Mouse (Mus musculus): Measurements from ENCODE around the gene Mrfap1. TPM values are rescaled to one million over a fixed set of nuclear protein-coding genes. Genes with fewer than 3 reads are reported as not detected.
A peak's percentile ranks its signal among the peaks of the same experiment; 100 is the strongest.
"Not testable (repeated sequence)": the region's sequence is repeated elsewhere in the genome, so short reads cannot be mapped to it uniquely, and the experiment has no call there.

Mrfap1 gene
- polyA plus RNA-seq, 1 experiment from 2014 or later: 466 TPM

DNA sequence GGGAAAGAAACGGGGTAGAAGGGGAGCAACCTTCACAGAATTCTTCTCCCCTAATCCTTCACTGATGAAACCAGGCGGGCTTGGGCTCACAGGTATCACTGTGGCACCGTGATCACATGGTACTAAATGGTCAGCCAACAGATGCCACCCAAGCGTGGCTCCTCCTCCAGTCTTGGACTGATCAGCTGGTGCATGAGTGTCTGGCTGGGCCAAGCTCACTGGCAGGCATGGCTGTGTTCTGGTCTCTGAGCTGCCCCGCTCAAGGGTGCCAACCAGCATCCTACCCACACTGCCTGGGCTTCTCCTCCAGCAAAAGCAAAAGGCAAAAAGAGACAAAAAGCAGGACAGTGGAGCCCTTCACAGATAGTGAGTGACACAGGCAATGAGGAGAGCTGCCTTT is 23.2 kb upstream of the Mrfap1 start:
- no peaks in the 10 kb centered on the region for H3K4me1 ChIP-seq
- no peak overlapping the region for H3K4me3 ChIP-seq
- WGBS: 82% methylated on average over 5 of the region's 5 CpGs
- no peaks in the 10 kb centered on the region for H3K27me3 ChIP-seq (ENCODE audit: insufficient read depth, poor library complexity, severe bottlenecking)
- H3K9me3 ChIP-seq: no peaks in the 10 kb centered on the region
- H3K27ac ChIP-seq: no peak overlapping the region
- H3K36me3 ChIP-seq: peaks cover 60% of the 10 kb centered on the region
- no peak for DNase-seq (ENCODE audit: low spot score)

DNA sequence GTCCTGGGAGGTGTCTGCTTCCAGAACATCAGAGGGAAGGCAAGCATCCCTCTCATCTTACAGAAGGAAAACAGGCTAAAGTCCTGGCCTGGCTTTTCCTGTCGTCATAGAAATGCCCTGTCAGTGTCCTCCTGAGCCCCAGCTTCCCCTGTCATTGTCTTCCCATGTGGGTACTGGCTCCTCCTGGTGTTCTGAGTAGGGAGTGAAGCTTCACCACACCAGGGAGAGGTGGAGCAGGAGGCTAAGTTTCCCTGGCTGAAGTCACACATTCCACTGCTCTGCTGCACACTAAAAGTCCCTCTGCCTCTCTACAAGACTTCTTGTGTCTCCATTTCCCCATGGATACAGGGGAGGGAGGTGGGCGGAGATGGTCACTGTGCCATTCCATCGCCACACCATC is 21.2 kb upstream of the Mrfap1 start:
- Histone ChIP-seq H3K9me3 (no peaks in the 10 kb centered on the region), H3K4me3 (no peak overlapping the region), H3K36me3 (peaks cover 52% of the 10 kb centered on the region; the same call in 1 of the 2 replicates), H3K4me1 (no peaks in the 10 kb centered on the region), H3K27me3 (ENCODE audit: insufficient read depth, poor library complexity, severe bottlenecking) (no peaks in the 10 kb centered on the region), H3K27ac (no peak overlapping the region)
- 54% methylated on average over 3 of the region's 3 CpGs for WGBS
- DNase-seq (ENCODE audit: low spot score): no peak

DNA sequence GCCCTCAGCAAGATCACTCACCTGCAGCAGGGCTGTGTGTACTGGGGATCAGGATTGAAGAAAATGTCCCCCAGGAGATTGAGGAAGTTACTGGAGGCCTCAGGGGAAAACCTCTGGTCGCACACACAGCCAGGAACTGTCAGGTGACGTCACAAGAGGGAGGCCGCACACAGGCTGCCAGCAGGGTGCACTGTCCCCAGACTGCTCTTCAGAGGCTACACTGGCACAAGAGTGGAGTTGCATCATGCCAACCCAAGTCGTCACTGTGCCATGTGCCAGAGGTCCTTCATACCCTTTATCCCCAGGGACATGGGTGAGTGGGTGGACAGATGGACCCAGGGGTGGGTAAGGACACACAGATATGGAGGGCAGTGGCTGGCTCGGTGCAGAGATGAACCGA is 18.0 kb upstream of the Mrfap1 start:
- DNase-seq (ENCODE audit: low spot score): no peak
- Histone ChIP-seq H3K9me3 (no peaks in the 10 kb centered on the region), H3K4me3 (no peak overlapping the region), H3K4me1 (peaks cover 7% of the 10 kb centered on the region; the same call in 1 of the 2 replicates), H3K27ac (no peak overlapping the region), H3K36me3 (peaks cover 33% of the 10 kb centered on the region; the same call in 1 of the 2 replicates), H3K27me3 (ENCODE audit: insufficient read depth, poor library complexity, severe bottlenecking) (no peaks in the 10 kb centered on the region)
- 78% methylated on average over 6 of the region's 6 CpGs for WGBS

DNA sequence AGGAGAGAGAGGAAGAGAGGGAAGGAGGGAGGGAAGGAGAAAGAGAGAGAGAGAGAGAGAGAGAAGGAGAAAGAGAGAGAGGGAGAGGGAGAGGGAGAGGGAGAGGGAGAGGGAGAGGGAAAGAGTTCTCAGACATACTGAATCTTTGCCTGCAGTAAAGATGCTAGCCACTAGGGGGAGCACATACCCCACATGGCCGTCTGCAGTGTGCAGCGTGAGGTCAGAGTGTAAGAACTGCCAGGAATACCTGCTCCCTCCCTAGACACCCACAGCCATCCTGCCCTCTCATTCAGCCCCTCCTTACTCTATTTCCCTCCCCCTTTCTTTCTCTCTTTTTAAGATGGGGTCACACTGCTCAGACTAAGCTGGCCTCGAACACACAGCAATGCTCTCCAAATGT is 14.8 kb upstream of the Mrfap1 start:
- Histone ChIP-seq H3K4me3 (no peak overlapping the region), H3K9me3 (no peaks in the 10 kb centered on the region), H3K27ac (no peak overlapping the region), H3K27me3 (ENCODE audit: insufficient read depth, poor library complexity, severe bottlenecking) (no peaks in the 10 kb centered on the region), H3K36me3 (peaks cover 29% of the 10 kb centered on the region; the same call in 1 of the 2 replicates), H3K4me1 (peaks cover 16% of the 10 kb centered on the region)
- 24% methylated on average over 3 of the region's 3 CpGs for WGBS
- peak; percentile 83 for DNase-seq (ENCODE audit: low spot score)

DNA sequence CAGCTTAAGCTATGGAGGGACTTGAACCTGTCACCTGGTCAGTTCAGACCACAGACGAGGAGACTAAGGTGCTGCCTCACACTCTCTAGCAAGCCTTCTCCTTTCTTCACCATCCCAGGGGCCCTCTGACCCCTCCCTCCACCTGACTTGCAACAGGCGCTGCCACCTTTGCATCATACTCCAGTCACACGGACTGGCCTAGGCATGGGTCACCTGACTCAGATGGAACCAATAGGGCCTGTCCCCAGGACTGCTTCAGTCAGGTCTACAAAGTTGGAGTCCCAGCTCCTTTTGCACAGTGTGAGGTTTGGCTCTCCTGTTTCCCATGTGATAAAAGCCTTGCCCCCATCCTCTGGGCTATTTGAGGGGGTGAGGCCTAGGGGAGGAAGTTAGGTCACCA is 14.1 kb upstream of the Mrfap1 start:
- DNase-seq (ENCODE audit: low spot score): no peak
- Histone ChIP-seq H3K9me3 (no peaks in the 10 kb centered on the region), H3K27me3 (ENCODE audit: insufficient read depth, poor library complexity, severe bottlenecking) (no peaks in the 10 kb centered on the region), H3K27ac (no peak overlapping the region), H3K36me3 (peaks cover 24% of the 10 kb centered on the region; the same call in 1 of the 2 replicates), H3K4me1 (peaks cover 16% of the 10 kb centered on the region), H3K4me3 (no peak overlapping the region)
- WGBS: 73% methylated on average over 3 of the region's 3 CpGs

DNA sequence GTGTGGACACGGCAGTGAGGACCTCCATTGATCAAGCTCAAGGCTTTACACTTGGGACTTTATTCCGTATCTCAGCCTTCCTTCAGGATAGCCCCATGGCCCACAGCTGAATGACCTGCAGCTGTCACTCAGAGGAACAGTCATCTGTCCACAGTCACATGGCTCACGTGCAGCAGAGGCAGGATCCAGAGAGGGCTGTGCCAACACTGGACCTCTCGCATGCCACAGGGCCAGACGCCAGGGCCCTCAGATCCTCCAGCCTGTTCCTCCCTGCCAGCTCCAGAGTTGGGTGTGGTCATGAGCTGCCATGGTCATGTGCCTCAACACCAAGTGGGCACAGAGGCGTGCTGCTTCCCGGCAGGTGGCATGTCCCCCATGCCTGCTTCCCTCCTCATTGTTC is 12.6 kb upstream of the Mrfap1 start:
- H3K4me1 ChIP-seq: peaks cover 16% of the 10 kb centered on the region
- no peaks in the 10 kb centered on the region for H3K9me3 ChIP-seq
- DNase-seq (ENCODE audit: low spot score): no peak
- H3K36me3 ChIP-seq: peaks cover 23% of the 10 kb centered on the region; the same call in 1 of the 2 replicates
- no peak overlapping the region for H3K4me3 ChIP-seq
- no peaks in the 10 kb centered on the region for H3K27me3 ChIP-seq (ENCODE audit: insufficient read depth, poor library complexity, severe bottlenecking)
- no peak overlapping the region for H3K27ac ChIP-seq
- 88% methylated on average over 7 of the region's 7 CpGs for WGBS

DNA sequence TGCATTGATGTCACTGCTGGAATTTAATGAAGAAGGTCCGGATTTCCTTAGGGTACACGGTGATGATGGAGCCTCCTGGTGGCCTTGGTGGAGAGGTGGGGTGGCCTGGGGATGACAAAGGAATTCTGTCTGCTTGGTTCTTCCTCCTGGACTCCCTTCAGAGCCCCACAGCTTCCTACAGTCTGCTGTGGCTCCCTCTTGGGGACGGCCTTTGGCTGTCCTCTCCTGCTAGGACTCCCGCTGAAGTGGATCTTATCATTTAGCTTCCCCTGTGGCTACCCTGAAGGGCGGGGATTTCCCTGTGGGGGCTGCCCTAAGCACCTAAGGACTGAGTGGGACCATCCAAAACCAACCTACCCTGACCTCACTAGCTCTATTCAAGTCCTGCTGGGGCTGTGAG is 10.5 kb upstream of the Mrfap1 start:
- 5% methylated on average over 5 of the region's 5 CpGs for WGBS
- Histone ChIP-seq H3K27me3 (ENCODE audit: insufficient read depth, poor library complexity, severe bottlenecking) (no peaks in the 10 kb centered on the region), H3K9me3 (no peaks in the 10 kb centered on the region), H3K4me1 (peaks cover 16% of the 10 kb centered on the region), H3K27ac (no peak overlapping the region), H3K4me3 (no peak overlapping the region), H3K36me3 (0 out of 2 replicates have a peak, but pooled peaks cover 8% of the 10 kb centered on the region)
- no peak for DNase-seq (ENCODE audit: low spot score)

DNA sequence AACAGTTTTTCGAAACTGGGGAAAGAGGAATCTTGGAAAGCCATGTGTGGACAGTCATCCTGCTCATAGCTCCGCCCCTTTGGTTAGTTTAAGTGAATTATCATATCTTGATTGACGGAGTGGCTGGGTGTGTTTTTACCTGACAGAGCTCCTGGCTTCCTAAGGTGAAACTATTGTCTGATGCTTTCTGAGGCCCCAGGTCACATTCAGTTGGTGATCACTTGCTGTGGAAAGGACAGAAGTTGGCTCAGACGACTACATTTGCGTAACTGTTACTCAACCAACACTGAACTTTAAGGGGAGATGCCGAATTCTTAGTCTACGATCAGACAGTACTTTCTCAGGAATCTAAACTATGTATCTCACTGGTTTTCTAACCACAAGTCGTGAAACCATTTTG is 719 bp upstream of the Mrfap1 start:
- peaks cover 13% of the 10 kb centered on the region for H3K36me3 ChIP-seq
- DNase-seq (ENCODE audit: low spot score): no peak
- H3K4me3 ChIP-seq: peak overlapping the region; percentile 74
- 0 out of 2 replicates have a peak, but pooled peaks cover 8% of the 10 kb centered on the region for H3K27me3 ChIP-seq (ENCODE audit: insufficient read depth, poor library complexity, severe bottlenecking)
- 55% methylated on average over 8 of the region's 8 CpGs for WGBS
- H3K4me1 ChIP-seq: peaks cover 13% of the 10 kb centered on the region
- peak overlapping the region; percentile 95; the same call in 1 of the 2 replicates for H3K27ac ChIP-seq
- H3K9me3 ChIP-seq: no peaks in the 10 kb centered on the region

DNA sequence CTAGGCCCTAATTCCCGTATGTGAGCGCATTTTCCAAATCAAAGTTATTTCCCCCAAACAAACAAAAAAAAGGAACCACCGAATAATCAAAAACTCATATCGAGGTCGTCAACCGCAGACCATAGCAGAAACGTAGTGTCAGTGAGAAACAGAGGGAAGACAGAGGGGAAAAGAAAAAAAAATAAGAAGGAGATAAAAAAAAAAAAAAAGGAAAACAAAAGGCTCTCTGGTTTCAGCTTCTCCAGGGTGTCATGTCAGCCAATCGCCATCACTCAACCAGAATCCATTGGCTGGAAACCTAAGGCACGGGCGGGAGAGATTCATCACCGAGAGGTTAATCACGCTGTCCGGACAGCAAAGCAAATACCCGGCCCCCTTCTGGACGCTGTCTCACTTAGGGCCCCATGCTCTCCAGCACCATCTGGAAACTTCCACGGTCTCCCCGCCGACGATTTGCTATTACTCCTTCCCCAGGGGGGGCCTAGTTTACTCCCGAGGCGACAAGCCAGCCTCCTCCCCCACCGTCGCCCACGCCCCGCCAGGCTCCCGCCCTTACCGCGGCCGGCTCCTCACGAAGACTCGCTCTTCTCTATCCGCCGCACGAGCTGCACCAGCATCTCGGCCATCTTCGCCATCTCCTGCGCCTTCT is 801 bp downstream of the Mrfap1 start:
- WGBS: 3% methylated on average over 35 of the region's 37 CpGs
- Histone ChIP-seq H3K36me3 (peaks cover 13% of the 10 kb centered on the region), H3K27ac (peak overlapping the region; percentile 95), H3K4me1 (peaks cover 19% of the 10 kb centered on the region), H3K4me3 (peak overlapping the region; percentile 74)
- not testable (repeated sequence) for H3K27me3 ChIP-seq (ENCODE audit: insufficient read depth, poor library complexity, severe bottlenecking); H3K9me3 ChIP-seq
- DNase-seq (ENCODE audit: low spot score): peak; percentile 81

DNA sequence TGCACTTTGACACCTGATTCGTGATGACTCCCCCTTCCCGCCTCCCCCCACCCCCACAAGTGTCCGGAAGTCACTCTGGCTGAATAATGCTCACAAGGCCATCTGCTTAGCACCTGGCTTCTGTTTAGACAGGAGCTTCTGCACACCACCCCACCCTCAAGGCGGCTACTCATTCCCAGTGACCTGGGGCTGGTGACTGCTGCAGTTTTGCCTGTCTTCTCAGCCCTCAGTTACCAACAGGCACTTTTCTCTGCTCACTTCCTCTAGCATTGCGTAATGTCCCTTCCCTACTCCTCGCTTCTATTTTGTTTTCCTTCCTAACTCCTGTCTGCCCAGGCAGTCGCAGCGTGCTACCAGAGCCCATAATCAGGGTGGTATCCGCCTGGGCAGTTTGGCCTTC is 4.7 kb downstream of the Mrfap1 start:
- Histone ChIP-seq H3K27me3 (ENCODE audit: insufficient read depth, poor library complexity, severe bottlenecking) (no peaks in the 10 kb centered on the region), H3K9me3 (no peaks in the 10 kb centered on the region), H3K4me3 (no peak overlapping the region), H3K36me3 (peaks cover 13% of the 10 kb centered on the region), H3K27ac (no peak overlapping the region), H3K4me1 (peaks cover 19% of the 10 kb centered on the region)
- DNase-seq (ENCODE audit: low spot score): no peak
- WGBS: 71% methylated on average over 9 of the region's 9 CpGs

DNA sequence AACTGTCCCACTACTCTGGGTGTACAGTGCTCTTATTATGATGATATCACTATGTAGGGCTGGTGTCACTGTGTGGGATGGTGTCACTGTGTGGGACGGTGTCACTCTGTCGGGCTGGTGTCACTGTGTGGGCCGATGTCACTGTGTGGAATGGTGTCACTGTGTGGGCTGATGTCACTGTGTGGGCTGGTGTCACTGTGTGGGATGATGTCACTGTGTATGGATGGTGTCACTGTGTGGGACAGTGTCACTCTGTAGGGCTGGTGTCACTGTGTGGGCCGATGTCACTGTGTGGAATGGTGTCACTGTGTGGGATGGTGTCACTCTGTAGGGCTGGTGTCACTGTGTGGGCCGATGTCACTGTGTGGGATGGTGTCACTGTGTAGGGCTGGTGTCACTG is 10.5 kb downstream of the Mrfap1 start:
- WGBS: 83% methylated on average over 5 of the region's 5 CpGs
- H3K27ac ChIP-seq: no peak overlapping the region
- H3K9me3 ChIP-seq: peaks cover 4% of the 10 kb centered on the region
- H3K4me1 ChIP-seq: no peaks in the 10 kb centered on the region
- no peak for DNase-seq (ENCODE audit: low spot score)
- no peaks in the 10 kb centered on the region for H3K27me3 ChIP-seq (ENCODE audit: insufficient read depth, poor library complexity, severe bottlenecking)
- no peak overlapping the region for H3K4me3 ChIP-seq
- no peaks in the 10 kb centered on the region for H3K36me3 ChIP-seq

DNA sequence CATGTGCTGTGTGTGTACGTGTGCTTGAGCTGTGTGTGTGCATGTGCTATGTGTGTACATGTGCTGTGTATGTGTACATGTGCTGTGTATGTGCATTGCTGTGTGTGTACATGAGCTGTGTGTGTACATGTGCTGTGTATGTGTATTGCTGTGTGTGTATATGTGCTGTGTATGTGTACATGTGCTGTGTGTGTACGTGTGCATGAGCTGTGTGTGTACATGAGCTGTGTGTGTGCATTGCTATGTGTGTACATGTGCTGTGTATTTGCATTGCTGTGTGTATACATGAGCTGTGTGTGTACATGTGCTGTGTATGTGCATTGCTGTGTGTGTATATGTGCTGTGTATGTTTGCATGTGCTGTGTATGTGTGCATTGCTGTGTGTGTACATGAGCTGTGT is 17.1 kb downstream of the Mrfap1 start:
- Histone ChIP-seq H3K27ac (no peak overlapping the region), H3K4me3 (no peak overlapping the region), H3K9me3 (no peaks in the 10 kb centered on the region; the same call in 1 of the 2 replicates), H3K36me3 (no peaks in the 10 kb centered on the region), H3K4me1 (peaks cover 21% of the 10 kb centered on the region), H3K27me3 (ENCODE audit: insufficient read depth, poor library complexity, severe bottlenecking) (no peaks in the 10 kb centered on the region)
- WGBS: 81% methylated on average over 2 of the region's 2 CpGs
- no peak for DNase-seq (ENCODE audit: low spot score)

DNA sequence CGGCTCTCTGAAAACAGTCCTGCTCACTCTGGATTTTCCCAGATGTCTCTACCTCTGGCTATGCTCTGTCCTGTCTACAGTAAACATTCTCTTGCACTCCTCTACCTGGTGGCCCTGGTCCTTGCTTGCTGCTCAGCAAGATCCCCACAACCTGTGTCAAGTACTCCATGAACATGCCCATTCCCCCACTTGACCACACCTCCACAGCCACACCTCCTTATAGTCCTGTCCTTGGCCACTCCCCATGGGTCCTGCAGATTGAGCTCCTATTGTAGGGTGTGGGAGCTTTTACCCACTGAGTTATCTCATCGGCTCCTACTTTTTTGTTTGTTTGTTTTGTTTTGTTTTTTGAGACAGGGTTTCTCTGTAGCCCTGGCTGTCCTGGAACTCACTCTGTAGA is 17.7 kb downstream of the Mrfap1 start:
- Histone ChIP-seq H3K27me3 (ENCODE audit: insufficient read depth, poor library complexity, severe bottlenecking) (no peaks in the 10 kb centered on the region), H3K9me3 (no peaks in the 10 kb centered on the region; the same call in 1 of the 2 replicates), H3K27ac (no peak overlapping the region), H3K4me1 (peaks cover 24% of the 10 kb centered on the region), H3K4me3 (no peak overlapping the region), H3K36me3 (no peaks in the 10 kb centered on the region)
- no peak for DNase-seq (ENCODE audit: low spot score)
- 79% methylated on average over 1 of the region's 2 CpGs for whole genome bisulfite sequencing

DNA sequence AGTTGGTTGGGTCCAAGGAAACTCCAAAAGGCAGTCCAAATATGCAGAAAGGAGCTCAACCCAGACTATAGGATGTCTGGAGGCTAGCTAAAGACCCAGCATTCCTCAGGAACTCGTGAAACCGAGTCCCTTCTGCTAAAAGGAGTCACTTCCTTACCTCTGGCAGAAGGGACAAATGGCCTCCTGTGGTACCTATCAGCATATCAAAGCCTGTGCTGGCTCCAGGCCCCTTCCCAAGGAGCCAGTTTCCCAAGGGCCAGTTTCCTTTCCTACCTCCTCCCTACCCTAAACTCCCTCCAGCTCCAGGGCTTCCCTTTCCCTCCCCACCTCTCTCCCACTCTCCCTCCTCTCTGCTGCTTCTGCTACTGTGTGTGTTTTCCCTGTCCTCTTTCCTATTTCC is 19.4 kb downstream of the Mrfap1 start:
- Histone ChIP-seq H3K4me3 (no peak overlapping the region), H3K27ac (0 out of 2 replicates have a peak overlapping the region, but pooled peaks have one; percentile 79), H3K9me3 (no peaks in the 10 kb centered on the region), H3K4me1 (peaks cover 29% of the 10 kb centered on the region), H3K36me3 (no peaks in the 10 kb centered on the region), H3K27me3 (ENCODE audit: insufficient read depth, poor library complexity, severe bottlenecking) (no peaks in the 10 kb centered on the region)
- 4% methylated on average over 2 of the region's 2 CpGs for WGBS
- no peak for DNase-seq (ENCODE audit: low spot score)
